Mouse (Mus musculus) urinary bladder, postnatal 36 days (tissue): ENCODE results near the gene Hist1h1d.

Source experiments
- DNase-seq, 2 experiments: peaks; one replicate each; pipeline ENCODE4 v3.0.0; 2022; ENCODE audit warnings: low spot score in 2 of 2, mixed read lengths in 1 of 2

The Hist1h1d gene

GRCm38 (mm10) chr13:23552962-23553361 lies at the start of gene Hist1h1d:
Hist1h1d (plus strand) TSS chr13:23553262.
- DNase-seq, result no peak

GRCm38 (mm10) chr13:23503797-23504196 lies 49.3 kb upstream of the Hist1h1d start:
- peak; percentile 15 to 17 for DNase-seq

- DNase-seq, result no peak
Observed at GRCm38 (mm10) chr13:23505662-23506345, 47.3 kb upstream of the Hist1h1d start.

- DNase-seq, result no peak
Observed at GRCm38 (mm10) chr13:23506351-23506750, 46.7 kb upstream of the Hist1h1d start.

GRCm38 (mm10) chr13:23506819-23507515 lies 46.1 kb upstream of the Hist1h1d start:
- DNase-seq, result no peak

GRCm38 (mm10) chr13:23510127-23510526 lies 42.9 kb upstream of the Hist1h1d start:
- DNase-seq, result no peak

- no peak for DNase-seq
Observed at GRCm38 (mm10) chr13:23513517-23513916, 39.5 kb upstream of the Hist1h1d start.

- no peak for DNase-seq
Observed at GRCm38 (mm10) chr13:23515281-23515680, 37.8 kb upstream of the Hist1h1d start.

- no peak for DNase-seq
Observed at GRCm38 (mm10) chr13:23515826-23516620, 37.0 kb upstream of the Hist1h1d start.

- DNase-seq, result peak; percentile 62 to 70
Observed at GRCm38 (mm10) chr13:23516822-23517602, 36.0 kb upstream of the Hist1h1d start.

GRCm38 (mm10) chr13:23517603-23518294 lies 35.3 kb upstream of the Hist1h1d start:
- peak; percentile 85 to 86 for DNase-seq

GRCm38 (mm10) chr13:23518295-23518603 lies 34.8 kb upstream of the Hist1h1d start:
- no peak for DNase-seq

- DNase-seq, result peak; percentile 70 to 74
Observed at GRCm38 (mm10) chr13:23518885-23519284, 34.2 kb upstream of the Hist1h1d start.

- peak; percentile 68 to 75 for DNase-seq
Observed at GRCm38 (mm10) chr13:23519416-23519815, 33.6 kb upstream of the Hist1h1d start.

GRCm38 (mm10) chr13:23521703-23522102 lies 31.4 kb upstream of the Hist1h1d start:
- DNase-seq, result peak; percentile 54 to 70

GRCm38 (mm10) chr13:23523976-23524375 lies 29.1 kb upstream of the Hist1h1d start:
- no peak for DNase-seq

- DNase-seq, result peak; percentile 55 to 66
Observed at GRCm38 (mm10) chr13:23524654-23525053, 28.4 kb upstream of the Hist1h1d start.

GRCm38 (mm10) chr13:23525901-23526300 lies 27.2 kb upstream of the Hist1h1d start:
- DNase-seq, result no peak

GRCm38 (mm10) chr13:23526312-23526711 lies 26.8 kb upstream of the Hist1h1d start:
- DNase-seq, result peak; percentile 90 to 91

GRCm38 (mm10) chr13:23529005-23529404 lies 24.1 kb upstream of the Hist1h1d start:
- DNase-seq, result no peak
